Mouse (Mus musculus): Measurements from ENCODE around the gene Ppm1g. TPM values are rescaled to one million over a fixed set of nuclear protein-coding genes. Genes with fewer than 3 reads are reported as not detected.

The Ppm1g gene
- polyA plus RNA-seq, 1 experiment from 2014 or later, result 170 TPM

DNA sequence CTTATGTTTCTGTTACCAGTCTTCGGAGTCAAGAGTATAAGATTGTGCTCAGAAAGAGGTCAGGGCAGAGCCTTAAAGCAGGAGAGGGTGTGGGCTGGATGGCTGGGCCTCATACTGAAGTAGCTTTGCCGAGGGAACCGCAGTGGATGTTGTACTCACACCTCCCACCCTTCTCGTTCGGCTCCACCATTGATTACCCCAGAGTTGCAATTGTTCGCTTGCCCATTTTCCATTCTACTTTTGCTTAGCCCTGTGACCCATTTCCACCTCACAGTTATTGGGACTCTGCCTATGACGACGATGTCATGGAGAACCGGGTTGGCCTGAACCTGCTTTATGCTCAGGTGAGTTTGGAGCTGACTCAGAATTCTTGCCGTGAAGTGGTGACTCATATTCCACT lies 24.3 kb downstream of the Ppm1g start:
- no peak overlapping the region for H3K4me2 ChIP-seq
- H3K27me3 ChIP-seq, result no peaks in the 10 kb centered on the region
- no peak for ATAC-seq (ENCODE audit: low read depth)
- peaks cover 5% of the 10 kb centered on the region for H3K9me3 ChIP-seq
- no peak overlapping the region for H3K9ac ChIP-seq
- H3K27ac ChIP-seq (replicated peaks), result no peak overlapping the region
- H3K4me1 ChIP-seq (replicated peaks), result peaks cover 43% of the 10 kb centered on the region
- no peak overlapping the region for H3K4me3 ChIP-seq
- 94% methylated on average over 10 of the region's 10 CpGs for WGBS
- H3K36me3 ChIP-seq, result peaks cover 68% of the 10 kb centered on the region

GRCm38 (mm10) chr5:31195671-31196070 lies 24.8 kb downstream of the Ppm1g start:
- ATAC-seq (ENCODE audit: low read depth), result no peak
- peaks cover 73% of the 10 kb centered on the region for H3K36me3 ChIP-seq
- H3K4me2 ChIP-seq, result no peak overlapping the region
- no peaks in the 10 kb centered on the region for H3K27me3 ChIP-seq
- no peak overlapping the region for H3K9ac ChIP-seq
- peaks cover 38% of the 10 kb centered on the region for H3K4me1 ChIP-seq (replicated peaks)
- H3K9me3 ChIP-seq, result peaks cover 5% of the 10 kb centered on the region
- no peak overlapping the region for H3K27ac ChIP-seq (replicated peaks)
- no peak overlapping the region for H3K4me3 ChIP-seq
- WGBS, result 94% methylated on average over 4 of the region's 4 CpGs

DNA sequence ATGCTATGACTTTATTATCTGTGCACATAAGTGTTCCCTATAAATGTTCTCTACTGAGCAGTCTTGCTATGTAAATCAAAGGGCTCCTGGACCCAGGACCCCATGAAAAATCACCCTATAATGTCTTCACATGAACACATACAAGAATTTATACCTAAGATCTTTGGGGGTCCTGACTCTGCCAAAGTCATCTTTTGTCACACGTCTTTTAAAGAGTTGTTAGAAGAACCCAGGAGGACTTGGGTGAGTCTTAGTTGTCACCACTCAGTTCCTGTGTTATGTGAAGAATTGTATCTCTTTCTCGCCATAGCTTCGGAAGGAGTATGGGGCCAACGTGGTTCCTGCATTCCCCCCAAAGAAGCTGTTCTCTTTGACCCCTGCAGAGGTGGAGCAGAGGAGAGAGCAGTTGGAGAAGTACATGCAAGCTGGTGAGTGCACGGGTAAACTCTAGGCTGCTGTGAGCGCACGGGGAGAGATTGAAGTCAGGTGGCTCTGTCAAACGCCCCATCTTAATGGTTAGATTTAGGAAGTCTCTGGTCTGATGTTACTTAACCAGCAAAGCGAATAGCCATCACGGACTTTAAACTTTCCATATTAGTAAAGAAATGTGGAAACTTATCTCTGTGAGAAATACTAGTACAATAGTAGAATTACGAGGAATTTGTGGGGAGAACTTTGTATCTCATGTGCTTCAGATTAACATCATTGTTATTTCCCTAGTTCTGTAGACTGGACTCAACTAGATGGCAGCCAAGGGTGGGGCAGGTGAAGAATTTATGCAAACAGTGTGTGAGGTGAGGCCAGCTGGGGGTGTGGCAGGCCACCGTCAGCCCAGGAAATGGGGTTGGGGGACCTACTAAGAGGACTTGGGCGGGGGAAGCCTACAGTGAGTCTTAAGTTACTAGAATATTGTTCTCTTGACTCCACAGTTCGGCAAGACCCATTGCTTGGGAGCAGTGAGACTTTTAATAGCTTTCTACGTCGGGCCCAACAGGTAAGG lies 25.7 kb downstream of the Ppm1g start:
- Histone ChIP-seq H3K9ac (peak overlapping the region; percentile 95; the same call in 1 of the 2 replicates), H3K9me3 (no peaks in the 10 kb centered on the region), H3K4me1 (replicated peaks) (peaks cover 29% of the 10 kb centered on the region), H3K27ac (replicated peaks) (no peak overlapping the region), H3K27me3 (no peaks in the 10 kb centered on the region), H3K36me3 (peaks cover 73% of the 10 kb centered on the region), H3K4me2 (peak overlapping the region; percentile 96), H3K4me3 (peak overlapping the region; percentile 93)
- no peak for ATAC-seq (ENCODE audit: low read depth)
- WGBS, result 93% methylated on average over 16 of the region's 16 CpGs

GRCm38 (mm10) chr5:31193631-31194281 lies 26.7 kb downstream of the Ppm1g start:
- no peaks in the 10 kb centered on the region for H3K27me3 ChIP-seq
- peak overlapping the region; percentile 95 for H3K9ac ChIP-seq
- peaks cover 72% of the 10 kb centered on the region for H3K36me3 ChIP-seq
- peak overlapping the region; percentile 93 for H3K4me3 ChIP-seq
- no peaks in the 10 kb centered on the region for H3K9me3 ChIP-seq
- WGBS, result 14% methylated on average over 25 of the region's 25 CpGs
- no peak for ATAC-seq (ENCODE audit: low read depth)
- H3K4me1 ChIP-seq (replicated peaks), result peaks cover 26% of the 10 kb centered on the region
- peak overlapping the region; percentile 88 for H3K27ac ChIP-seq (replicated peaks)
- H3K4me2 ChIP-seq, result peak overlapping the region; percentile 96

DNA sequence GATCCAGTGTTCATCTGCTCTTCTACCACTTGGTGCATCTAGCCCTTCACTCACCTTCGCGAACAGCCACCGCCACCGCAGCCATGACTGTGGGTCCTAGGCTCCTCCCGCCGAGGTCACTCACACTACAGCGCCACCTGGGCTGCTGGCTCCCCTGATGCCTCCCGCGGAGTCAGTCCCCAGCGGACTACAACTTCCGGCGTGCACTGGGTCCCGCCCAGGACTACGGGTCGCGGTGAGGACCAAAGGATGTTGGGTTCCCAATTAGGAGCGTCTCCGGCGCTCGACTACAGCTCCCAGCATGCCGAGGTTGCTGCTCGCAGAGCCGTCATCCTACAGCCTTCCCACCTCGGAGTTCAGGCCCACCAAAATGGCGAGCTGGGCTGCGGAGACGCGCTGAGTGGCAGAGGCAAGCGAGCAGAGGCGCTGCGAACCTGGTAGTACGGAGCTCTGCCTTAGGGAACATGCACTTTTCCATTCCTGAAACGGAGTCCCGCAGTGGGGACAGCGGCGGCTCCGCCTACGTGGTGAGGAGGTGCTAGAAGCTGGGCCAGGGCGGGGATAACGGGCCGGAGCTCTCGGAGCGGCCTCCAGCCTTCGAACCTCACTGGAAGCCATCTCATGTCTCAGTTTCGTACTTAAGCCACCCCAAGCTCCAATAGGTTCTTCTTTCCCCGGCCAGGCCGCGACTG lies 27.4 kb downstream of the Ppm1g start, which contains the start of the genes Snx17 and Eif2b4:
Gene Snx17, plus strand, starts transcription at position 289 of the 692 bp plus-strand sequence.
Gene Eif2b4, minus strand, starts transcription at position 492 of the 692 bp plus-strand sequence.
- H3K27ac ChIP-seq (replicated peaks), result peak within 1 kb of the TSS; percentile 88
- under 1% methylated on average over 48 of the region's 48 CpGs for WGBS
- peaks cover 26% of the 10 kb centered on the region for H3K4me1 ChIP-seq (replicated peaks)
- H3K27me3 ChIP-seq, result no peaks in the 10 kb centered on the region
- H3K4me3 ChIP-seq, result peak within 1 kb of the TSS; percentile 93
- H3K9ac ChIP-seq, result peak within 1 kb of the TSS; percentile 95
- no peaks in the 10 kb centered on the region for H3K9me3 ChIP-seq
- ATAC-seq (ENCODE audit: low read depth), result peak; percentile 96
- peaks cover 72% of the 10 kb centered on the region for H3K36me3 ChIP-seq
- peak within 1 kb of the TSS; percentile 96 for H3K4me2 ChIP-seq

DNA sequence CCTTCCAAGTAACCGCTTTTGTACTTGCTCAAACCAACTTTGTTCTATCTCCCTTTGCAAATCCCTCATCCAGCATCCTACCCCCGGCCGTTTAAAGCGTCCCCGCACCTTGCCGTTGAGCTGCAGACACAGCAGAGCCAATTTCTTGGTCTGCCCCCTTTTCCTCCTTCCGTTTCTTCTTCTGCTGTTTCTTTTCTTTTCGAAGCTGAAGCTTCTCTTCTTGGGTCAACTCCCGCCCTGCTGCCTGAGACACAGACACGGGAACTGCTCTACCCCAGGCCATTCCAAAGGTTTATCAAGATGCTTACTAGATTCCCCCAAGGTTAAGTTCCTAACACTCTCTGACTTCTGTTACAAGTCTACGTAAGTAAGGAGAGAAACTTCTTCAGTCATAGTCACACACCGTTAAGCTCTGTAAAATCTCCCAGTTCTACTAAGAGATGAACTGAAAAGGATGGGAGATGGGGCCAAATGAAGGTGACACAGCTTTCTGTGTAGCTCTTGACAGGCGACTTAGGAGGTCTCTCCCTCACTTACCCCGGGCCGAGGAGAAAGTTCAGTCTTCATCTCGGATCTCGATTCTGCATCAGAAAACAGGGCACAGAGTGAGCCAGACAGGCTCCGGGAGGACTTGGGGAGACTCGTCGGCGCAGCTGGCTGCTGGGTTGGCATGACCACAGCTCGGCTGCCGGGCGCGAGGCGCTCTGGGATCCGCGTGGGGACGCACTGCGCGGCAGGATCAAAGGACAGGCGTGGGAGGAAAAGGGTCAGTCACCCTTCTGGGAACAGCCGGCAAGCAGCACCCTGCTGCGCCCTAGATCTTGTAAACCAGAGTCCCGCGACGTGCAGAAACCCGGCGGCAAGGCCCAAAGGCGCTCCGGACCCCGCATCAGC lies 28.2 kb downstream of the Ppm1g start:
- Histone ChIP-seq H3K4me2 (peak overlapping the region; percentile 96), H3K9me3 (no peaks in the 10 kb centered on the region), H3K4me1 (replicated peaks) (peaks cover 26% of the 10 kb centered on the region), H3K36me3 (peaks cover 72% of the 10 kb centered on the region), H3K4me3 (peak overlapping the region; percentile 93), H3K27me3 (no peaks in the 10 kb centered on the region), H3K9ac (peak overlapping the region; percentile 95), H3K27ac (replicated peaks) (peak overlapping the region; percentile 88)
- WGBS, result 14% methylated on average over 42 of the region's 42 CpGs
- ATAC-seq (ENCODE audit: low read depth), result peak; percentile 70

- H3K4me3 ChIP-seq, result no peak overlapping the region
- no peak for ATAC-seq (ENCODE audit: low read depth)
- no peaks in the 10 kb centered on the region for H3K27me3 ChIP-seq
- H3K4me1 ChIP-seq (replicated peaks), result peaks cover 26% of the 10 kb centered on the region
- WGBS, result 92% methylated on average over 9 of the region's 9 CpGs
- H3K36me3 ChIP-seq, result peaks cover 60% of the 10 kb centered on the region
- no peak overlapping the region for H3K9ac ChIP-seq
- H3K27ac ChIP-seq (replicated peaks), result no peak overlapping the region
- no peak overlapping the region for H3K4me2 ChIP-seq
- no peaks in the 10 kb centered on the region for H3K9me3 ChIP-seq
Observed at GRCm38 (mm10) chr5:31190201-31190600, 30.3 kb downstream of the Ppm1g start.

DNA sequence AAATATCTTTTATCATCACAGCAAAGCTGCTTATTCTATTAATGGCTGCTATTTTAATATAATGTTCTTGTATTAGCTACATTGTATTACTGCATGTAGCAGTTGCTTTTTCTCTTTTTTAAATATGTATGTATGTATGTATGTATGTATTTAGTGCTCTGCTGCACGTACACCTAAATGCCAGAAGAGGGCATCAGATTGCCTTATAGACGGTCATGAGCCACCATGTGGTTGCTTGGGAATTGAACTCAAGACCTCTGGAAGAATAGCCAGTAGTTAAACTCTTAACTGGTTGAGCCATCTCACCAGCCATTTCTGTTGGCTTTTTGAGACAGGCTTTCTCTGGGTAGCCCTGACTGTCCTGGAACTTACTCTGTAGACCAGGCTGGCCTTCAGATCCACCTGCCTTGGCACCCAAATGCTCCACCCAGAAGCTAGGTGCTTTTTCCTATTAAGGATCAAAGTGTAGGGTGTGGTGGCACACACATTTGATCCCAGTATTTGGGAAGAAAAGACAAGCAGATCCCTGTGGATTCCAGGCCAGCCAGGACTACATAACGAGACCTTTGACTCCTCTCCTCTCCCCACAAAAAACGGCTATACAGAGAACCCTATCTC lies 32.2 kb downstream of the Ppm1g start:
- H3K4me3 ChIP-seq, result no peak overlapping the region
- H3K36me3 ChIP-seq, result peaks cover 50% of the 10 kb centered on the region
- H3K4me2 ChIP-seq, result no peak overlapping the region
- no peak overlapping the region for H3K27ac ChIP-seq (replicated peaks)
- peaks cover 14% of the 10 kb centered on the region for H3K4me1 ChIP-seq (replicated peaks)
- no peaks in the 10 kb centered on the region for H3K27me3 ChIP-seq
- no peak for ATAC-seq (ENCODE audit: low read depth)
- no peaks in the 10 kb centered on the region for H3K9me3 ChIP-seq
- 73% methylated on average over 4 of the region's 4 CpGs for WGBS
- H3K9ac ChIP-seq, result no peak overlapping the region

- peaks cover 12% of the 10 kb centered on the region for H3K4me1 ChIP-seq (replicated peaks)
- no peaks in the 10 kb centered on the region for H3K27me3 ChIP-seq
- no peak overlapping the region for H3K4me3 ChIP-seq
- no peak overlapping the region for H3K4me2 ChIP-seq
- H3K36me3 ChIP-seq, result peaks cover 23% of the 10 kb centered on the region
- no peak overlapping the region for H3K9ac ChIP-seq
- WGBS, result 64% methylated on average over 4 of the region's 4 CpGs
- no peak for ATAC-seq (ENCODE audit: low read depth)
- H3K9me3 ChIP-seq, result no peaks in the 10 kb centered on the region
- H3K27ac ChIP-seq (replicated peaks), result no peak overlapping the region
Observed at GRCm38 (mm10) chr5:31183678-31184077, 36.8 kb downstream of the Ppm1g start.

DNA sequence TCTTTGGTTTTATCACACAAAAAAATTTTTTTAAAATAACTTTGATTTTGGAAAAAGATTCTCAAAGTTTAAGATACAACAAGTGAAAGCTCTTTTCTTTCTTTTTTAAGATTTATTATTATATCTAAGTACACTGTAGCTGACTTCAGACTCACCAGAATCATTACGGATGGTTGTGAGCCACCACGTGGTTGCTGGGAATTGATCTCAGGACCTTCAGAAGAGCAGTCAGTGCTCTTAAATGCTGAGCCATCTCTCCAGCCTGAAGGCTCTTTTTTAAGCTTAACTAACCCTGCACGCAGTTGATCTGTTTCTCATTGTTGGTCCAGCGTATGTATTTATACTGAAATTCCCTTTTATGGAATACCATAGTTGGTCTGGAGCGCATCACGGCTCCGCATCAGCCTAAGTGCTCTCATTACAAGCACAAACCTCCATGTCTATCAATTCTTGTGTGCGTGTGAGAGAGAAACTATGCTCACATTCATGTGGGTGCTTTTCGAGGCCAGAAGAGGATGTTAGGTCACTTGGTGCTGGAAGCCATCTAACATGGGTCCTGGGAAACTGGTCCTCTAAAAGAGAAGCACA lies 39.2 kb downstream of the Ppm1g start:
- WGBS, result 96% methylated on average over 9 of the region's 9 CpGs
- no peaks in the 10 kb centered on the region for H3K9me3 ChIP-seq
- no peak overlapping the region for H3K4me3 ChIP-seq
- no peak overlapping the region for H3K27ac ChIP-seq (replicated peaks)
- ATAC-seq (ENCODE audit: low read depth), result no peak
- H3K36me3 ChIP-seq, result peaks cover under 1% of the 10 kb centered on the region; the same call in 1 of the 2 replicates
- peak overlapping the region; percentile 98; the same call in 1 of the 2 replicates for H3K4me2 ChIP-seq
- H3K27me3 ChIP-seq, result no peaks in the 10 kb centered on the region
- no peak overlapping the region for H3K9ac ChIP-seq
- peaks cover 23% of the 10 kb centered on the region for H3K4me1 ChIP-seq (replicated peaks)
